Mouse (Mus musculus): ENCODE measurements around the gene Psmd13. TPM values are rescaled to one million over a fixed set of nuclear protein-coding genes. Genes with fewer than 3 reads are reported as not detected.

The Psmd13 gene
- polyA plus RNA-seq, 1 experiment from 2014 or later, result 197 TPM

GRCm38 (mm10) chr7:140844905-140845665 is 36.7 kb upstream of the Psmd13 start, which contains the start of gene Scgb1c1:
TSS of gene Scgb1c1 (plus strand) at chr7:140845547.
- no peaks in the 10 kb centered on the region for H3K9me3 ChIP-seq (ENCODE audit: control insufficient read depth, low read length)
- peak; percentile 62 for ATAC-seq
- no peak within 1 kb of the TSS for H3K4me3 ChIP-seq (ENCODE audit: low read length)
- no peaks in the 10 kb centered on the region for H3K36me3 ChIP-seq (ENCODE audit: control insufficient read depth, insufficient read depth, low read length)
- no peak within 1 kb of the TSS for H3K9ac ChIP-seq (ENCODE audit: low read depth, low read length)
- H3K4me1 ChIP-seq (ENCODE audit: control insufficient read depth, insufficient read depth, low read length), result no peaks in the 10 kb centered on the region
- H3K4me2 ChIP-seq (ENCODE audit: low read depth, low read length), result no peak within 1 kb of the TSS
- H3K27ac ChIP-seq (ENCODE audit: low read length), result no peak within 1 kb of the TSS
- 23% methylated on average over 14 of the region's 14 CpGs for WGBS
- H3K27me3 ChIP-seq (replicated peaks; ENCODE audit: control insufficient read depth, insufficient read depth, low read length), result no peaks in the 10 kb centered on the region

- no peaks in the 10 kb centered on the region for H3K36me3 ChIP-seq (ENCODE audit: control insufficient read depth, insufficient read depth, low read length)
- H3K9me3 ChIP-seq (ENCODE audit: control insufficient read depth, low read length), result no peaks in the 10 kb centered on the region
- no peak overlapping the region for H3K9ac ChIP-seq (ENCODE audit: low read depth, low read length)
- 56% methylated on average over 4 of the region's 4 CpGs for WGBS
- H3K27me3 ChIP-seq (replicated peaks; ENCODE audit: control insufficient read depth, insufficient read depth, low read length), result no peaks in the 10 kb centered on the region
- no peaks in the 10 kb centered on the region for H3K4me1 ChIP-seq (ENCODE audit: control insufficient read depth, insufficient read depth, low read length)
- no peak for ATAC-seq
- H3K4me2 ChIP-seq (ENCODE audit: low read depth, low read length), result no peak overlapping the region
- H3K27ac ChIP-seq (ENCODE audit: low read length), result no peak overlapping the region
- H3K4me3 ChIP-seq (ENCODE audit: low read length), result no peak overlapping the region
Observed at GRCm38 (mm10) chr7:140845683-140846082, 36.1 kb upstream of the Psmd13 start.

- Histone ChIP-seq H3K36me3 (ENCODE audit: control insufficient read depth, insufficient read depth, low read length) (no peaks in the 10 kb centered on the region), H3K4me3 (ENCODE audit: low read length) (no peak overlapping the region), H3K27me3 (replicated peaks; ENCODE audit: control insufficient read depth, insufficient read depth, low read length) (no peaks in the 10 kb centered on the region), H3K9ac (ENCODE audit: low read depth, low read length) (no peak overlapping the region), H3K4me2 (ENCODE audit: low read depth, low read length) (no peak overlapping the region), H3K27ac (ENCODE audit: low read length) (no peak overlapping the region), H3K4me1 (ENCODE audit: control insufficient read depth, insufficient read depth, low read length) (no peaks in the 10 kb centered on the region), H3K9me3 (ENCODE audit: control insufficient read depth, low read length) (no peaks in the 10 kb centered on the region)
- 85% methylated on average over 10 of the region's 10 CpGs for WGBS
- ATAC-seq, result no peak
Observed at GRCm38 (mm10) chr7:140846676-140847075, 35.1 kb upstream of the Psmd13 start.

- Histone ChIP-seq H3K4me3 (ENCODE audit: low read length) (no peak within 1 kb of the TSS), H3K27me3 (replicated peaks; ENCODE audit: control insufficient read depth, insufficient read depth, low read length) (no peaks in the 10 kb centered on the region), H3K36me3 (ENCODE audit: control insufficient read depth, insufficient read depth, low read length) (peaks cover 4% of the 10 kb centered on the region; the same call in 1 of the 2 replicates), H3K9ac (ENCODE audit: low read depth, low read length) (0 out of 2 replicates have a peak within 1 kb of the TSS, but pooled peaks have one; percentile 2), H3K4me1 (ENCODE audit: control insufficient read depth, insufficient read depth, low read length) (no peaks in the 10 kb centered on the region), H3K27ac (ENCODE audit: low read length) (no peak within 1 kb of the TSS), H3K4me2 (ENCODE audit: low read depth, low read length) (no peak within 1 kb of the TSS), H3K9me3 (ENCODE audit: control insufficient read depth, low read length) (no peaks in the 10 kb centered on the region)
- WGBS, result 63% methylated on average over 11 of the region's 11 CpGs
- no peak; the same call in 1 of the 2 replicates for ATAC-seq
Observed at GRCm38 (mm10) chr7:140847755-140848580, 33.8 kb upstream of the Psmd13 start, which contains the start of gene Odf3. TSS of gene Odf3 (plus strand) at chr7:140847805.

GRCm38 (mm10) chr7:140848591-140848990 is 33.2 kb upstream of the Psmd13 start:
- Histone ChIP-seq H3K27me3 (replicated peaks; ENCODE audit: control insufficient read depth, insufficient read depth, low read length) (no peaks in the 10 kb centered on the region), H3K36me3 (ENCODE audit: control insufficient read depth, insufficient read depth, low read length) (peaks cover 5% of the 10 kb centered on the region; the same call in 1 of the 2 replicates), H3K4me1 (ENCODE audit: control insufficient read depth, insufficient read depth, low read length) (no peaks in the 10 kb centered on the region), H3K27ac (ENCODE audit: low read length) (no peak overlapping the region), H3K9ac (ENCODE audit: low read depth, low read length) (no peak overlapping the region), H3K9me3 (ENCODE audit: control insufficient read depth, low read length) (no peaks in the 10 kb centered on the region), H3K4me3 (ENCODE audit: low read length) (no peak overlapping the region), H3K4me2 (ENCODE audit: low read depth, low read length) (no peak overlapping the region)
- 96% methylated on average over 10 of the region's 10 CpGs for WGBS
- no peak for ATAC-seq

GRCm38 (mm10) chr7:140851916-140852315 is 29.9 kb upstream of the Psmd13 start:
- whole genome bisulfite sequencing, result 96% methylated on average over 4 of the region's 4 CpGs
- Histone ChIP-seq H3K4me3 (ENCODE audit: low read length) (no peak overlapping the region), H3K36me3 (ENCODE audit: control insufficient read depth, insufficient read depth, low read length) (peaks cover 11% of the 10 kb centered on the region; the same call in 1 of the 2 replicates), H3K9me3 (ENCODE audit: control insufficient read depth, low read length) (no peaks in the 10 kb centered on the region), H3K9ac (ENCODE audit: low read depth, low read length) (no peak overlapping the region), H3K4me1 (ENCODE audit: control insufficient read depth, insufficient read depth, low read length) (peaks cover 6% of the 10 kb centered on the region), H3K27me3 (replicated peaks; ENCODE audit: control insufficient read depth, insufficient read depth, low read length) (no peaks in the 10 kb centered on the region), H3K27ac (ENCODE audit: low read length) (no peak overlapping the region), H3K4me2 (ENCODE audit: low read depth, low read length) (no peak overlapping the region)
- no peak for ATAC-seq

GRCm38 (mm10) chr7:140853386-140853785 is 28.4 kb upstream of the Psmd13 start:
- Histone ChIP-seq H3K4me2 (ENCODE audit: low read depth, low read length) (no peak overlapping the region), H3K27me3 (replicated peaks; ENCODE audit: control insufficient read depth, insufficient read depth, low read length) (no peaks in the 10 kb centered on the region), H3K9me3 (ENCODE audit: control insufficient read depth, low read length) (no peaks in the 10 kb centered on the region), H3K4me1 (ENCODE audit: control insufficient read depth, insufficient read depth, low read length) (peaks cover 12% of the 10 kb centered on the region), H3K27ac (ENCODE audit: low read length) (no peak overlapping the region), H3K36me3 (ENCODE audit: control insufficient read depth, insufficient read depth, low read length) (peaks cover 11% of the 10 kb centered on the region; the same call in 1 of the 2 replicates), H3K4me3 (ENCODE audit: low read length) (no peak overlapping the region), H3K9ac (ENCODE audit: low read depth, low read length) (no peak overlapping the region)
- no peak for ATAC-seq
- WGBS, result 82% methylated on average over 9 of the region's 9 CpGs

- Histone ChIP-seq H3K4me3 (ENCODE audit: low read length) (no peak overlapping the region), H3K4me1 (ENCODE audit: control insufficient read depth, insufficient read depth, low read length) (peaks cover 19% of the 10 kb centered on the region), H3K9ac (ENCODE audit: low read depth, low read length) (no peak overlapping the region), H3K27ac (ENCODE audit: low read length) (no peak overlapping the region), H3K27me3 (replicated peaks; ENCODE audit: control insufficient read depth, insufficient read depth, low read length) (no peaks in the 10 kb centered on the region), H3K9me3 (ENCODE audit: control insufficient read depth, low read length) (no peaks in the 10 kb centered on the region), H3K36me3 (ENCODE audit: control insufficient read depth, insufficient read depth, low read length) (peaks cover 11% of the 10 kb centered on the region; the same call in 1 of the 2 replicates), H3K4me2 (ENCODE audit: low read depth, low read length) (no peak overlapping the region)
- WGBS, result 94% methylated on average over 18 of the region's 18 CpGs
- no peak for ATAC-seq
Observed at GRCm38 (mm10) chr7:140854483-140854882, 27.3 kb upstream of the Psmd13 start.

- peaks cover 19% of the 10 kb centered on the region for H3K4me1 ChIP-seq (ENCODE audit: control insufficient read depth, insufficient read depth, low read length)
Observed at GRCm38 (mm10) chr7:140855181-140855580, 26.6 kb upstream of the Psmd13 start.

More at GRCm38 (mm10) chr7:140855181-140855580, 26.6 kb upstream of the Psmd13 start:
- H3K27me3 ChIP-seq (replicated peaks; ENCODE audit: control insufficient read depth, insufficient read depth, low read length), result no peaks in the 10 kb centered on the region
- H3K4me3 ChIP-seq (ENCODE audit: low read length), result peak overlapping the region; percentile 87
- WGBS, result 65% methylated on average over 9 of the region's 9 CpGs
- no peak overlapping the region for H3K27ac ChIP-seq (ENCODE audit: low read length)
- peaks cover 11% of the 10 kb centered on the region; the same call in 1 of the 2 replicates for H3K36me3 ChIP-seq (ENCODE audit: control insufficient read depth, insufficient read depth, low read length)
- H3K9ac ChIP-seq (ENCODE audit: low read depth, low read length), result peak overlapping the region; percentile 90
- no peak for ATAC-seq
- no peaks in the 10 kb centered on the region for H3K9me3 ChIP-seq (ENCODE audit: control insufficient read depth, low read length)
- H3K4me2 ChIP-seq (ENCODE audit: low read depth, low read length), result peak overlapping the region; percentile 91

Data from intestine, embryonic 16.5 days (tissue).